Mouse (Mus musculus): ENCODE data around the gene Cyp2c68.
"Not testable (repeated sequence)": the region's sequence is repeated elsewhere in the genome, so short reads cannot be mapped to it uniquely, and the experiment has no call there.

Gene Cyp2c68

GRCm38 (mm10) chr19:39740920-39741319, at the start of gene Cyp2c68:
TSS of gene Cyp2c68 (minus strand) at chr19:39741054.
- no peak for DNase-seq (ENCODE audit: low read depth, low spot score)

- DNase-seq (ENCODE audit: low read depth, low spot score) = peak; percentile 11
These were observed 44.6 kb upstream of the Cyp2c68 start for GRCm38 (mm10) chr19:39785458-39785857.

- DNase-seq (ENCODE audit: low read depth, low spot score) = no peak
These were observed 4.5 kb upstream of the Cyp2c68 start for GRCm38 (mm10) chr19:39745357-39745756.

- DNase-seq (ENCODE audit: low read depth, low spot score) = peak; percentile 63
These were observed 3.5 kb upstream of the Cyp2c68 start for GRCm38 (mm10) chr19:39744361-39744760.

- peak; percentile 2 for DNase-seq (ENCODE audit: low read depth, low spot score)
These were observed 29.7 kb downstream of the Cyp2c68 start for GRCm38 (mm10) chr19:39711116-39711515.

GRCm38 (mm10) chr19:39665650-39666049, 75.2 kb downstream of the Cyp2c68 start:
- DNase-seq (ENCODE audit: low read depth, low spot score) = not testable (repeated sequence)

- DNase-seq (ENCODE audit: low read depth, low spot score) = peak; percentile 59
These were observed 88.5 kb downstream of the Cyp2c68 start for GRCm38 (mm10) chr19:39652381-39652780.

GRCm38 (mm10) chr19:39648938-39649337, 91.9 kb downstream of the Cyp2c68 start, which contains the start of gene Cyp2c67:
TSS of gene Cyp2c67 (minus strand) at chr19:39649051.
- no peak for DNase-seq (ENCODE audit: low read depth, low spot score)

- peak; percentile 11 for DNase-seq (ENCODE audit: low read depth, low spot score)
These were observed 93.3 kb downstream of the Cyp2c68 start for GRCm38 (mm10) chr19:39647519-39647918.

GRCm38 (mm10) chr19:39644551-39644950, 96.3 kb downstream of the Cyp2c68 start:
- DNase-seq (ENCODE audit: low read depth, low spot score) = not testable (repeated sequence)
